Mouse (Mus musculus) embryo, embryonic 11.5 days (tissue): Measurements from ENCODE around the gene Klhdc8a.
"Not testable (repeated sequence)": the region's sequence is repeated elsewhere in the genome, so short reads cannot be mapped to it uniquely, and the experiment has no call there.

Experiments used
- DNase-seq: peaks from one replicate; pipeline ENCODE4 v3.0.0-alpha.2; 2012; ENCODE audit warnings: low read depth, low spot score

The Klhdc8a gene

GRCm38 (mm10) chr1:132298425-132298800 lies at the start of gene Klhdc8a:
Klhdc8a (plus strand) TSS chr1:132298626.
- DNase-seq = no peak

- no peak for DNase-seq
Observed at GRCm38 (mm10) chr1:132254467-132254866, 44.0 kb upstream of the Klhdc8a start.

GRCm38 (mm10) chr1:132260331-132260730 lies 38.1 kb upstream of the Klhdc8a start:
- DNase-seq = no peak

- DNase-seq = no peak
Observed at GRCm38 (mm10) chr1:132261058-132261457, 37.4 kb upstream of the Klhdc8a start.

- DNase-seq = no peak
Observed at GRCm38 (mm10) chr1:132263618-132264017, 34.8 kb upstream of the Klhdc8a start.

- DNase-seq = no peak
Observed at GRCm38 (mm10) chr1:132264577-132264976, 33.8 kb upstream of the Klhdc8a start.

GRCm38 (mm10) chr1:132265211-132265859 lies 33.1 kb upstream of the Klhdc8a start:
- no peak for DNase-seq

- no peak for DNase-seq
Observed at GRCm38 (mm10) chr1:132265936-132266335, 32.5 kb upstream of the Klhdc8a start.

- DNase-seq = no peak
Observed at GRCm38 (mm10) chr1:132266791-132267557, 31.5 kb upstream of the Klhdc8a start.

- DNase-seq = no peak
Observed at GRCm38 (mm10) chr1:132267959-132268358, 30.5 kb upstream of the Klhdc8a start.

GRCm38 (mm10) chr1:132268418-132269060 lies 29.9 kb upstream of the Klhdc8a start:
- DNase-seq = no peak

- no peak for DNase-seq
Observed at GRCm38 (mm10) chr1:132271237-132271636, 27.2 kb upstream of the Klhdc8a start.

- no peak for DNase-seq
Observed at GRCm38 (mm10) chr1:132276694-132277093, 21.7 kb upstream of the Klhdc8a start.

GRCm38 (mm10) chr1:132277124-132277523 lies 21.3 kb upstream of the Klhdc8a start:
- DNase-seq = no peak

GRCm38 (mm10) chr1:132280636-132281035 lies 17.8 kb upstream of the Klhdc8a start:
- not testable (repeated sequence) for DNase-seq

- no peak for DNase-seq
Observed at GRCm38 (mm10) chr1:132281523-132282176, 16.8 kb upstream of the Klhdc8a start.

GRCm38 (mm10) chr1:132282177-132282536 lies 16.3 kb upstream of the Klhdc8a start:
- DNase-seq = no peak

- no peak for DNase-seq
Observed at GRCm38 (mm10) chr1:132283018-132283417, 15.4 kb upstream of the Klhdc8a start.

GRCm38 (mm10) chr1:132286735-132287134 lies 11.7 kb upstream of the Klhdc8a start:
- no peak for DNase-seq

- DNase-seq = no peak
Observed at GRCm38 (mm10) chr1:132287445-132287844, 11.0 kb upstream of the Klhdc8a start.

GRCm38 (mm10) chr1:132287991-132288451 lies 10.4 kb upstream of the Klhdc8a start:
- no peak for DNase-seq

GRCm38 (mm10) chr1:132289965-132290364 lies 8.5 kb upstream of the Klhdc8a start:
- no peak for DNase-seq
